Mouse (Mus musculus): ENCODE measurements around the gene Ntrk3. TPM values are rescaled to one million over a fixed set of nuclear protein-coding genes. Genes with fewer than 3 reads are reported as not detected.

The Ntrk3 gene
- polyA plus RNA-seq, 1 experiment from 2014 or later, result 7.3 TPM

DNA sequence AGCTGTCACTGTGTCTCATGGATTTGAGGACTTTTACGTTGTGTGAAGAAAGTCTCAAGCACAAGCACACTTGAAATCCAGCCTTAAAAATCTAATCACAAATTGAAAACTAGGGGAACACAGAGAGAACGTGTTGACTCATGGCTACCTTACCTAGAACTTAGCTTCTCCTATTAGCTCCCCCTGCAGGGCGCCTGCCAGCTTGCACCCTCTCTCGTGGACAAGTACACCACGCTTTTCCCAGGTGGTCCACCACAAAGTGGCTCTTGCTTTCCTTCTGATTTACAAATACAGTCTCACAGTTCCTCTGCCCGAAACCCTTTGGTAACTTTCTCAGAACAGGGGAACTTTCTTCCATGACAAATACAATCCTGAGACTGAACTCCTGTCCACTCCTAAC, 94.1 kb downstream of the Ntrk3 start:
- no peaks in the 10 kb centered on the region for H3K4me1 ChIP-seq (replicated peaks; ENCODE audit: control insufficient read depth, insufficient read depth, low read length)
- no peaks in the 10 kb centered on the region for H3K36me3 ChIP-seq (ENCODE audit: control insufficient read depth, insufficient read depth, low read length)
- no peaks in the 10 kb centered on the region for H3K27me3 ChIP-seq (ENCODE audit: control insufficient read depth, insufficient read depth, low read length)
- no peak overlapping the region for H3K4me3 ChIP-seq (ENCODE audit: low read depth, low read length)
- no peak overlapping the region for H3K27ac ChIP-seq (ENCODE audit: low read depth, low read length)
- no peak overlapping the region for H3K4me2 ChIP-seq (ENCODE audit: low read depth, low read length, severe bottlenecking)
- H3K9me3 ChIP-seq (ENCODE audit: control insufficient read depth, low read length), result no peaks in the 10 kb centered on the region
- no peak overlapping the region for H3K9ac ChIP-seq (ENCODE audit: low read length)
- ATAC-seq (replicated peaks; ENCODE audit: low FRiP score), result no peak
- no peak for DNase-seq (ENCODE audit: low spot score)
- 66% methylated on average over 6 of the region's 6 CpGs for WGBS

DNA sequence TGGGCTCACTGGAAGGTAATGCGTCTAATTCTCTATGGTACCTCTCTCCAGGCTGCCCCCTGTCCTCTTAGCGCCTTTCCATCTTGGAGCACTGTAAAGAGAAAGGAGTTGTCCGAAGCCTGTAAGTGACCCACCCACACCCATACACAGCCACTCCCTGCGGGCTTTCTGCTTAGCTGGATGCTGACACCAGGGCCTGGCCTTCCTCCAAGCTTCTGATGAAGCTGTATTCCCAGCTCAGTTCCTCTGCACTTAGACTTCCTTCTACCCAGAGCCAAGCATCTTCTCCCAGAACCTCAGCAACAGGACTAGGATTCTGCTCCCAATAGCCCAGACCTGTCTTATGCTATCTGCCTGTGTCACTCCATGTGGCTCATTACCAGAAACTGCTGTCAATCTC, 114.1 kb downstream of the Ntrk3 start:
- no peak for ATAC-seq (replicated peaks; ENCODE audit: low FRiP score)

DNA sequence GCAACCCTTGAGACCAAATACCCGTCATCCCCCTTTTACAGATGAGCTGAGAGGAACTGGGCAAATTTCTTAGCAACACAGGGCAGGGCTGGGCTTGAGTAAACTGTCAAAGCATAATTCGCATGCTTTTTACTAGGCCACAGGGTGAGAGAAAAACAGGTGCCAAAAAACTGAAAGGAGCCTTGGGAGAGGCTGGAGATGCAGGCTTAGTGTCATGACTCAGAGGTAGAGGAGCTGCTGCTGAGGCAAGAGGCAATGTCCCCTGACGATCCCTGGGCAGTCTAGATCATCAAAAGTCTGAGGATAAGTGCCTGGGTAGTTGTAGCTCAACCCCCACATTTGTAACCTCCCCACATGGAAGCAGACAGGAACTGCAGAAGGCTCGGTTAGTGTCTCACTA, 116.7 kb downstream of the Ntrk3 start:
- Histone ChIP-seq H3K4me1 (replicated peaks; ENCODE audit: control insufficient read depth, insufficient read depth, low read length) (peaks cover 12% of the 10 kb centered on the region; the same call in 1 of the 2 replicates), H3K27me3 (ENCODE audit: control insufficient read depth, insufficient read depth, low read length) (no peaks in the 10 kb centered on the region), H3K4me2 (ENCODE audit: low read depth, low read length, severe bottlenecking) (no peak overlapping the region), H3K4me3 (ENCODE audit: low read depth, low read length) (no peak overlapping the region), H3K9ac (ENCODE audit: low read length) (no peak overlapping the region), H3K9me3 (ENCODE audit: control insufficient read depth, low read length) (no peaks in the 10 kb centered on the region), H3K27ac (ENCODE audit: low read depth, low read length) (no peak overlapping the region), H3K36me3 (ENCODE audit: control insufficient read depth, insufficient read depth, low read length) (no peaks in the 10 kb centered on the region)
- no peak for ATAC-seq (replicated peaks; ENCODE audit: low FRiP score)
- no peak for DNase-seq (ENCODE audit: low spot score)
- WGBS, result 57% methylated on average over 4 of the region's 4 CpGs

More for the DNA sequence above, 114.1 kb downstream of the Ntrk3 start:
- Histone ChIP-seq H3K9me3 (ENCODE audit: control insufficient read depth, low read length) (no peaks in the 10 kb centered on the region), H3K27ac (ENCODE audit: low read depth, low read length) (no peak overlapping the region), H3K4me2 (ENCODE audit: low read depth, low read length, severe bottlenecking) (no peak overlapping the region), H3K27me3 (ENCODE audit: control insufficient read depth, insufficient read depth, low read length) (no peaks in the 10 kb centered on the region), H3K36me3 (ENCODE audit: control insufficient read depth, insufficient read depth, low read length) (no peaks in the 10 kb centered on the region), H3K4me1 (replicated peaks; ENCODE audit: control insufficient read depth, insufficient read depth, low read length) (peaks cover 12% of the 10 kb centered on the region; the same call in 1 of the 2 replicates), H3K4me3 (ENCODE audit: low read depth, low read length) (no peak overlapping the region), H3K9ac (ENCODE audit: low read length) (no peak overlapping the region)
- 77% methylated on average over 4 of the region's 4 CpGs for WGBS
- DNase-seq (ENCODE audit: low spot score), result no peak

GRCm38 (mm10) chr7:78619818-78620577, 117.8 kb downstream of the Ntrk3 start:
- peaks cover 12% of the 10 kb centered on the region; the same call in 1 of the 2 replicates for H3K4me1 ChIP-seq (replicated peaks; ENCODE audit: control insufficient read depth, insufficient read depth, low read length)
- H3K4me2 ChIP-seq (ENCODE audit: low read depth, low read length, severe bottlenecking), result no peak overlapping the region
- no peaks in the 10 kb centered on the region for H3K36me3 ChIP-seq (ENCODE audit: control insufficient read depth, insufficient read depth, low read length)
- no peaks in the 10 kb centered on the region for H3K27me3 ChIP-seq (ENCODE audit: control insufficient read depth, insufficient read depth, low read length)
- H3K27ac ChIP-seq (ENCODE audit: low read depth, low read length), result no peak overlapping the region
- H3K9me3 ChIP-seq (ENCODE audit: control insufficient read depth, low read length), result no peaks in the 10 kb centered on the region
- H3K4me3 ChIP-seq (ENCODE audit: low read depth, low read length), result no peak overlapping the region
- peak; percentile 38 for ATAC-seq (replicated peaks; ENCODE audit: low FRiP score)
- 30% methylated on average over 9 of the region's 9 CpGs for WGBS
- no peak for DNase-seq (ENCODE audit: low spot score)
- no peak overlapping the region for H3K9ac ChIP-seq (ENCODE audit: low read length)

- Histone ChIP-seq H3K4me1 (replicated peaks; ENCODE audit: control insufficient read depth, insufficient read depth, low read length) (0 out of 2 replicates have a peak, but pooled peaks cover 3% of the 10 kb centered on the region), H3K9me3 (ENCODE audit: control insufficient read depth, low read length) (no peaks in the 10 kb centered on the region), H3K4me3 (ENCODE audit: low read depth, low read length) (no peak overlapping the region), H3K36me3 (ENCODE audit: control insufficient read depth, insufficient read depth, low read length) (no peaks in the 10 kb centered on the region), H3K4me2 (ENCODE audit: low read depth, low read length, severe bottlenecking) (no peak overlapping the region), H3K9ac (ENCODE audit: low read length) (peak overlapping the region; percentile 12; the same call in 1 of the 2 replicates), H3K27ac (ENCODE audit: low read depth, low read length) (no peak overlapping the region), H3K27me3 (ENCODE audit: control insufficient read depth, insufficient read depth, low read length) (no peaks in the 10 kb centered on the region)
- DNase-seq (ENCODE audit: low spot score), result no peak
- no peak for ATAC-seq (replicated peaks; ENCODE audit: low FRiP score)
- 11% methylated on average over 5 of the region's 5 CpGs for WGBS
Measured at GRCm38 (mm10) chr7:78605538-78606130, 132.2 kb downstream of the Ntrk3 start.

- DNase-seq (ENCODE audit: low spot score), result no peak
- 23% methylated on average over 7 of the region's 7 CpGs for WGBS
- ATAC-seq (replicated peaks; ENCODE audit: low FRiP score), result no peak
Measured at GRCm38 (mm10) chr7:78603922-78604321, 133.9 kb downstream of the Ntrk3 start.

GRCm38 (mm10) chr7:78601851-78602250, 136.0 kb downstream of the Ntrk3 start:
- Histone ChIP-seq H3K4me2 (ENCODE audit: low read depth, low read length, severe bottlenecking) (no peak overlapping the region), H3K36me3 (ENCODE audit: control insufficient read depth, insufficient read depth, low read length) (no peaks in the 10 kb centered on the region), H3K9ac (ENCODE audit: low read length) (no peak overlapping the region), H3K4me1 (replicated peaks; ENCODE audit: control insufficient read depth, insufficient read depth, low read length) (peaks cover 10% of the 10 kb centered on the region; the same call in 1 of the 2 replicates), H3K27ac (ENCODE audit: low read depth, low read length) (no peak overlapping the region), H3K4me3 (ENCODE audit: low read depth, low read length) (no peak overlapping the region), H3K9me3 (ENCODE audit: control insufficient read depth, low read length) (no peaks in the 10 kb centered on the region), H3K27me3 (ENCODE audit: control insufficient read depth, insufficient read depth, low read length) (0 out of 2 replicates have a peak, but pooled peaks cover 2% of the 10 kb centered on the region)
- DNase-seq (ENCODE audit: low spot score), result no peak
- ATAC-seq (replicated peaks; ENCODE audit: low FRiP score), result no peak
- 93% methylated on average over 3 of the region's 3 CpGs for WGBS

More at GRCm38 (mm10) chr7:78603922-78604321, 133.9 kb downstream of the Ntrk3 start:
- Histone ChIP-seq H3K4me1 (replicated peaks; ENCODE audit: control insufficient read depth, insufficient read depth, low read length) (0 out of 2 replicates have a peak, but pooled peaks cover 3% of the 10 kb centered on the region), H3K27me3 (ENCODE audit: control insufficient read depth, insufficient read depth, low read length) (no peaks in the 10 kb centered on the region), H3K4me2 (ENCODE audit: low read depth, low read length, severe bottlenecking) (no peak overlapping the region), H3K36me3 (ENCODE audit: control insufficient read depth, insufficient read depth, low read length) (no peaks in the 10 kb centered on the region), H3K9ac (ENCODE audit: low read length) (no peak overlapping the region), H3K4me3 (ENCODE audit: low read depth, low read length) (no peak overlapping the region), H3K27ac (ENCODE audit: low read depth, low read length) (no peak overlapping the region), H3K9me3 (ENCODE audit: control insufficient read depth, low read length) (no peaks in the 10 kb centered on the region)

GRCm38 (mm10) chr7:78600886-78601285, 136.9 kb downstream of the Ntrk3 start:
- 80% methylated on average over 6 of the region's 6 CpGs for WGBS
- Histone ChIP-seq H3K27ac (ENCODE audit: low read depth, low read length) (no peak overlapping the region), H3K9ac (ENCODE audit: low read length) (no peak overlapping the region), H3K9me3 (ENCODE audit: control insufficient read depth, low read length) (no peaks in the 10 kb centered on the region), H3K36me3 (ENCODE audit: control insufficient read depth, insufficient read depth, low read length) (no peaks in the 10 kb centered on the region), H3K4me3 (ENCODE audit: low read depth, low read length) (no peak overlapping the region), H3K4me1 (replicated peaks; ENCODE audit: control insufficient read depth, insufficient read depth, low read length) (peaks cover 10% of the 10 kb centered on the region; the same call in 1 of the 2 replicates), H3K4me2 (ENCODE audit: low read depth, low read length, severe bottlenecking) (no peak overlapping the region), H3K27me3 (ENCODE audit: control insufficient read depth, insufficient read depth, low read length) (0 out of 2 replicates have a peak, but pooled peaks cover 2% of the 10 kb centered on the region)
- no peak for ATAC-seq (replicated peaks; ENCODE audit: low FRiP score)
- DNase-seq (ENCODE audit: low spot score), result no peak
